Mouse (Mus musculus) heart, embryonic 12.5 days (tissue): ENCODE results near the gene 4921509C19Rik. TPM values are rescaled to one million over a fixed set of nuclear protein-coding genes. Genes with fewer than 3 reads are reported as not detected.
"Not testable (repeated sequence)": the region's sequence is repeated elsewhere in the genome, so short reads cannot be mapped to it uniquely, and the experiment has no call there.

ENCODE experiments used
- ATAC-seq: fragments of 200-750 bp; cut with Nextera tagmentation; 2 replicates; pipeline ENCODE4 v1.8.0; 2017; ENCODE audit warnings: moderate TSS enrichment, moderate library complexity; ENCODE audit not compliant: insufficient number of reproducible peaks, low FRiP score
- H3K27ac ChIP-seq: fragments of 300-500 bp; sonication (generic); 2 replicates; pipeline ENCODE4 v1.5.1; 2016; ENCODE audit warnings: mild to moderate bottlenecking, moderate library complexity; ENCODE audit not compliant: poor library complexity, severe bottlenecking
- H3K27me3 ChIP-seq: fragments of 300-500 bp; sonication (generic); replicated peaks from 2 replicates; pipeline ENCODE4 v1.6.1; 2016; ENCODE audit warnings: mild to moderate bottlenecking, moderate library complexity
- H3K36me3 ChIP-seq: fragments of 300-500 bp; sonication (generic); 2 replicates; pipeline ENCODE4 v1.6.1; 2016; ENCODE audit warnings: mild to moderate bottlenecking, moderate library complexity
- H3K4me1 ChIP-seq: fragments of 300-500 bp; sonication (generic); replicated peaks from 2 replicates; pipeline ENCODE4 v1.6.1; 2016; ENCODE audit warnings: mild to moderate bottlenecking
- H3K4me2 ChIP-seq: fragments of 300-500 bp; sonication (generic); 2 replicates; pipeline ENCODE4 v1.6.1; 2016; ENCODE audit warnings: mild to moderate bottlenecking, moderate library complexity
- H3K4me3 ChIP-seq: fragments of 300-500 bp; sonication (generic); 2 replicates; pipeline ENCODE4 v1.5.1; 2016; ENCODE audit warnings: mild to moderate bottlenecking
- H3K9ac ChIP-seq: fragments of 300-500 bp; sonication (generic); 2 replicates; pipeline ENCODE4 v1.6.1; 2016; ENCODE audit warnings: mild to moderate bottlenecking, moderate library complexity
- H3K9me3 ChIP-seq: fragments of 300-500 bp; sonication (generic); replicated peaks from 2 replicates; pipeline ENCODE4 v1.6.1; 2016; ENCODE audit warnings: mild to moderate bottlenecking, moderate library complexity
- WGBS: fragments of 180-500 bp; shearing (Covaris S2); methylation state at CpG from one replicate; pipeline ENCODE4 v1.1.7; 2016; 5-methylcytosine and 5-hydroxymethylcytosine counted together
- polyA plus RNA-seq: library from polyadenylated mRNA; unstranded; fragments of >200 nt; fragmentation: Nextera tagmentation; extraction: Ambion mirVana; gene quantifications from 2 replicates; pipeline ENCODE4 v1.2.1, GENCODE M21; 2016

4921509C19Rik gene
- polyA plus RNA-seq, 1 experiment from 2014 or later, result not detected

- no peak overlapping the region for H3K9ac ChIP-seq
- H3K27me3 ChIP-seq, result 0 out of 2 replicates have a peak, but pooled peaks cover 11% of the 10 kb centered on the region
- no peak for ATAC-seq
Observed at GRCm38 (mm10) chr2:151486496-151486895, 10.5 kb upstream of the 4921509C19Rik start.

GRCm38 (mm10) chr2:151434971-151435370, 41.0 kb downstream of the 4921509C19Rik start:
- H3K4me1 ChIP-seq, ATAC-seq, H3K9ac ChIP-seq, H3K27me3 ChIP-seq, H3K27ac ChIP-seq, H3K9me3 ChIP-seq, H3K4me2 ChIP-seq, H3K36me3 ChIP-seq, H3K4me3 ChIP-seq: not testable (repeated sequence)
- 81% methylated on average over 4 of the region's 4 CpGs for WGBS

More at GRCm38 (mm10) chr2:151486496-151486895, 10.5 kb upstream of the 4921509C19Rik start:
- no peak overlapping the region for H3K4me3 ChIP-seq
- no peak overlapping the region for H3K4me2 ChIP-seq
- H3K36me3 ChIP-seq, result no peaks in the 10 kb centered on the region
- no peak overlapping the region for H3K27ac ChIP-seq
- no peaks in the 10 kb centered on the region for H3K4me1 ChIP-seq
- H3K9me3 ChIP-seq, result no peaks in the 10 kb centered on the region

- H3K4me1 ChIP-seq, ATAC-seq, H3K4me3 ChIP-seq, H3K9me3 ChIP-seq, H3K9ac ChIP-seq, H3K27me3 ChIP-seq, H3K4me2 ChIP-seq, H3K36me3 ChIP-seq, H3K27ac ChIP-seq: not testable (repeated sequence)
- 43% methylated on average over 4 of the region's 4 CpGs for WGBS
Observed at GRCm38 (mm10) chr2:151434203-151434602, 41.8 kb downstream of the 4921509C19Rik start.

Other genes with a start within 250 kb of the 4921509C19Rik start
- gene Nsfl1c, start 18.0 kb upstream of the 4921509C19Rik start, polyA plus RNA-seq, result 159 and 160 TPM in 2 replicates
- 751 and 791 TPM in 2 replicates for gene Fkbp1a, start 66.3 kb upstream of the 4921509C19Rik start, polyA plus RNA-seq
- gene Sdcbp2, start 96.5 kb upstream of the 4921509C19Rik start, polyA plus RNA-seq, result 1.0 and 1.6 TPM in 2 replicates
- gene Snph, start 156.4 kb upstream of the 4921509C19Rik start, polyA plus RNA-seq, result 0.22 and 0.38 TPM in 2 replicates
- gene Rad21l, start 192.4 kb upstream of the 4921509C19Rik start, polyA plus RNA-seq, result not detected in 2 replicates
- 2.0 and 2.2 TPM in 2 replicates for gene Tmem74b, start 225.9 kb upstream of the 4921509C19Rik start, polyA plus RNA-seq